Mouse (Mus musculus) left cerebral cortex, adult 8-10 months (tissue): ENCODE measurements around the gene Stmn3. TPM values are rescaled to one million over a fixed set of nuclear protein-coding genes. Genes with fewer than 3 reads are reported as not detected.

Source experiments
- DNase-seq, 2 experiments: peaks; one replicate each; pipeline ENCODE4 v3.0.0; 2022; ENCODE audit warnings: low spot score in 2 of 2
- total RNA-seq, 4 experiments: library from RNA; stranded (reverse); gene quantifications; 2 replicates each; pipeline ENCODE4 v1.2.4; 2022

The Stmn3 gene
- 100 to 1,000 TPM; 608 to 681 (median 642) TPM for total RNA-seq

GRCm38 (mm10) chr2:181314080-181314810 is at the start of gene Stmn3:
Gene Stmn3 (minus strand): TSS chr2:181314500.
- DNase-seq, result peak; percentile 36 to 63

GRCm38 (mm10) chr2:181363946-181364345 is 49.6 kb upstream of the Stmn3 start:
- DNase-seq, result no peak

GRCm38 (mm10) chr2:181356780-181357179 is 42.5 kb upstream of the Stmn3 start:
- DNase-seq, result no peak

GRCm38 (mm10) chr2:181342766-181343165 is 28.5 kb upstream of the Stmn3 start:
- DNase-seq, result no peak

GRCm38 (mm10) chr2:181340426-181340825 is 26.1 kb upstream of the Stmn3 start:
- DNase-seq, result no peak

GRCm38 (mm10) chr2:181334023-181334422 is 19.7 kb upstream of the Stmn3 start:
- peak in 1 of 2 experiments; percentile 55 for DNase-seq

- no peak for DNase-seq
Observed at GRCm38 (mm10) chr2:181332542-181332941, 18.2 kb upstream of the Stmn3 start.

GRCm38 (mm10) chr2:181326098-181326497 is 11.8 kb upstream of the Stmn3 start:
- no peak for DNase-seq

GRCm38 (mm10) chr2:181322136-181322535 is 7.8 kb upstream of the Stmn3 start:
- no peak for DNase-seq

GRCm38 (mm10) chr2:181320103-181320499 is 5.8 kb upstream of the Stmn3 start:
- DNase-seq, result no peak

- DNase-seq, result peak; percentile 66 to 68
Observed at GRCm38 (mm10) chr2:181319248-181320102, 5.2 kb upstream of the Stmn3 start, which contains the start of gene Rtel1. Gene Rtel1 (plus strand): TSS chr2:181319739.

GRCm38 (mm10) chr2:181313344-181314079 is 788 bp downstream of the Stmn3 start:
- DNase-seq, result peak in 1 of 2 experiments; percentile 39

- DNase-seq, result no peak
Observed at GRCm38 (mm10) chr2:181313006-181313343, 1.3 kb downstream of the Stmn3 start.

- DNase-seq, result no peak
Observed at GRCm38 (mm10) chr2:181312435-181312834, 1.9 kb downstream of the Stmn3 start.

- peak in 1 of 2 experiments; percentile 54 for DNase-seq
Observed at GRCm38 (mm10) chr2:181307144-181307804, 7.0 kb downstream of the Stmn3 start.

- DNase-seq, result no peak
Observed at GRCm38 (mm10) chr2:181304944-181305343, 9.4 kb downstream of the Stmn3 start.

GRCm38 (mm10) chr2:181302041-181302440 is 12.3 kb downstream of the Stmn3 start:
- no peak for DNase-seq

- no peak for DNase-seq
Observed at GRCm38 (mm10) chr2:181290937-181291336, 23.4 kb downstream of the Stmn3 start.

- no peak for DNase-seq
Observed at GRCm38 (mm10) chr2:181288691-181289090, 25.6 kb downstream of the Stmn3 start.

- DNase-seq, result peak; percentile 82 to 95
Observed at GRCm38 (mm10) chr2:181287958-181288350, 26.3 kb downstream of the Stmn3 start, which contains the start of gene Gmeb2. Gene Gmeb2 (minus strand): TSS chr2:181288035.

- DNase-seq, result no peak
Observed at GRCm38 (mm10) chr2:181287338-181287957, 26.9 kb downstream of the Stmn3 start.
